In the genomic region with DNA sequence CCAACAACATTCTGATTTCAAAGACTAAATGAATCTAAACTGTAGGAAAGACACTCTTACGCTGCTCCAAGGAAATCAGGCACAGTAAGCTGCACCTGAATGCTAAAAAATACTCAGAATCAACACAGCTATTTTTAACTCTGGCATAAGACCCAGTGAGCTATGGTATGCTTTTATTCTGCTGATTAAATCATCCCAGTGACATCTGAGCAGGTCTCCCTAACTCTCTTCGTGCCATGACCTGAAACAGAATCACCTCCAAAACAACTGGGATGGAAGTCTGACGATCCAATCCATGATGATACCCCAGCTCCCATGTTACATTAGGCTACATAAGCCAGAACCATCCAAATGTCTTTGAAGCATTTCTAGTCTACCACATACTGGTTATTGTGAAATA, we compare ENCODE assay signal across 24 mouse cellular contexts.
"Had no signal": no experiment of that assay in that cellular context is flagged by ENCODE, and none has a peak within 500 bp of the region (broad histone marks: within the 10 kb centered on the region; RNA-seq: fewer than 3 reads in every experiment).

No protein-coding gene starts in this region.

- H3K4me3 ChIP-seq: embryonic facial prominence, embryonic 10.5 days; embryonic facial prominence, embryonic 12.5 days; embryonic facial prominence, embryonic 13.5 days; embryonic facial prominence, embryonic 15.5 days; erythroblast, embryonic 14.5 days; forebrain, embryonic 10.5 days; forebrain, embryonic 12.5 days; forebrain, embryonic 13.5 days; forebrain, embryonic 15.5 days; heart, embryonic 10.5 days had no signal

- H3K4me1 ChIP-seq: embryonic facial prominence, embryonic 10.5 days; embryonic facial prominence, embryonic 12.5 days; forebrain, embryonic 10.5 days; forebrain, embryonic 12.5 days; forebrain, embryonic 13.5 days; forebrain, embryonic 15.5 days; heart, embryonic 10.5 days had no signal

- DNase-seq: cerebellum, adult 18-20 months; cerebellum, adult 8-10 months; cerebellum, adult 9-10 months; cerebellum, adult 9-11 months; cerebellum, postnatal 10 days; cerebellum, postnatal 14 days; cerebellum, postnatal 25 days; cerebellum, postnatal 36 days; embryo, embryonic 11 days; forebrain, postnatal 0 days; gastrocnemius, postnatal 14 days; gastrocnemius, postnatal 36 days; heart, adult 11 months; heart, adult 18-20 months had no signal

- H3K27ac ChIP-seq: embryonic facial prominence, embryonic 10.5 days; embryonic facial prominence, embryonic 12.5 days; embryonic facial prominence, embryonic 13.5 days; embryonic facial prominence, embryonic 15.5 days; forebrain, embryonic 10.5 days; forebrain, embryonic 12.5 days; forebrain, embryonic 13.5 days; forebrain, embryonic 15.5 days; heart, embryonic 10.5 days had no signal

- H3K27me3 ChIP-seq: embryonic facial prominence, embryonic 12.5 days; embryonic facial prominence, embryonic 13.5 days; embryonic facial prominence, embryonic 15.5 days; forebrain, embryonic 12.5 days; forebrain, embryonic 13.5 days; forebrain, embryonic 15.5 days had no signal

- H3K9ac ChIP-seq: embryonic facial prominence, embryonic 12.5 days; embryonic facial prominence, embryonic 13.5 days; embryonic facial prominence, embryonic 15.5 days; forebrain, embryonic 12.5 days; forebrain, embryonic 13.5 days; forebrain, embryonic 15.5 days; forebrain, postnatal 0 days had no signal
